Mouse (Mus musculus): ENCODE measurements around the gene Gna15.

Gene Gna15

DNA sequence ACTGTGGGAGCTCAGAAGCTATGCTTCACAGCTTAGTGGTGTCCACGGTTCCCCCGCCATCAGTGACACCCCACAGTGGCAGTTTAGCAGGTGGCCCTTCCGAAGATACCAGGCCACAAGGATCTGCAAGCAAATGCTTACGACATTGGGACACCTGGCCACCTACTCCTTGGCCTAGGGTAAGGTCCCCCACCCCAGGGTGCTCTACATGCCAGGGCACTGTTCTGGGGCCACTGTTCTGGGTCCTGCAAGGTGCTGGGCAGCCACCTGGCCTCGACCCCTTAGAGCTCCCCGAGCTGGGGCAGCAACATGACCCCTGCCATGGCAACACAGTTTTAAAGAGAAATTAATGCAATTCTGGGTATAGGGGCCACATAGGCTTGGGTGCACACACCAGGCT, 28.9 kb downstream of the Gna15 start:
- DNase-seq (ENCODE audit: low read depth): no peak

DNA sequence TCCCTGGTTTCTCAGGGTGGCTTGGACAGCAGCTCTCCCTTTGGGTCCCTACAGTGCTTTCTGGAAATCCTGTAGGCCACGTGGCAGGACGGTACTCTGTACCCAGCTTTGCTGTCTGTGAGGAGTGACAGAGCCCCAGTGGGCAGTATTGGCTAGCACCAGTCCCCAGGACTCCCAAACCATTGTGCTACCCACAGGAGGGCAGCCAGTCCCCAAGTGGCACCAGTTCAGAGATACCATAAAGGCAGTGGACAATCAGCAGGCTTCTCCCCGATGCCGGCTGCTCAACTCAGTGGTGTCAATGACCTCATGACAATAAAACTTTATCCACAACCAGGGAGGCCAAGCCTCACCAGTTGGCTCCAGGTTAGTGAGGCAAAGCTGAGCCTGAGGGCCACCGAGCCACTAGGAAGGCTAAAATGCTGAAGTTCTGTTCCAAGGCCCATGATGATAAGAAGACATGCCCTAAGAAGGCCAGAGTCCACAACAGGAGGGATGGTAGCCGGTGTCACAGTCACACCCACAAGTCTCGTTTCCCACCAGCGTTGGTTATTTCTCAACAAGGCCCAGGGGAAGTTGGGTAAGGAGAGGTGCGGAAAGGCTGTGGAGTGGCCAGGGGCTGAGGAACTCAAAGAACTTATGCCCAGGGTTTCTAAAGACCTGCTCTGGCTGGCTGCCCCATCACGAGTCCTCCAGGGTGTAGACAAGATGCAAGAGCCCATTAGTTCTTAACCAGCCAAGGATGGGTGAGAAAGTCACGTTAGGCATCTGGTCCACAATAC, 29.6 kb downstream of the Gna15 start:
- no peak for DNase-seq (ENCODE audit: low read depth)

- DNase-seq (ENCODE audit: low read depth): no peak
These were observed 30.3 kb downstream of the Gna15 start for GRCm38 (mm10) chr10:81493601-81494220.

GRCm38 (mm10) chr10:81492606-81493240, 31.3 kb downstream of the Gna15 start:
- DNase-seq (ENCODE audit: low read depth): no peak

DNA sequence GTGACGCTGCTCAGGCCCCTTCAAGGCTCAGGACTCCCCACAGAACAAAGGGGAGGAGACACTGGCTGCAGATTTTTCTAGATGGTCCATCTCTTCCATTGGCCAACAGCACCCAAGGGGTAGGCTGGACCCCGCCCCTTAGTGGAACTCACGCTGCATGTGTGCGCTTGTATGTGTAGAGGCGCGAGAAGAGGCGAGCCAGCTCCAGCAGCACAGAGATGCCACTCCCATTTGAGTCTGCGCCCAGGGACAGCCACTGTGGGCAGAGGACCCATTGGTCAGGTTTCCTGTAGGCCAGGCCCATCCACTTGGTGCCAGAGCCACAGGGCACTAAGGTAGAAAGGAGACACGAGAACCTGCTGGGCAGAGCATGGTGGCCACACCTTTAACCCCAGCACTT, 33.0 kb downstream of the Gna15 start:
- no peak for DNase-seq (ENCODE audit: low read depth)

DNA sequence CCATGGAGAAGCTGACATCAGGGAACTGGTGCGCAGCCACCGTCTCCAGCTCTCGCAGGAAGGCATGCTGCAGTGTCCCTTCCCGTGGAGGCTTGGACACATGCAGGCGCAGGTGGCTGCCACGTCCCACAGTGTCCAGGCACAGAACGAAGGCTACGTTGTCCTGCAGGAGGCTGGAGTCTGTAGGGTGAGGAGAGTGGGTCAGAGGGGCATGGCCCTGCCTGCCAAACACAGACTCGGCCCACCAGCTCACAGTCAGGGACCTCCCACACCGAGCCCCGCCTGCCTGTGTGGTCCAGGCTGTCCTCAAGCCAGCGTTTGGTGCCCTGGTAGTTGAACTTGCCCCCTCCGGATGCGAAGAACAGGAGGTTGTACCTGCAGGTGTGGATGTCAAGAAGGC, 34.1 kb downstream of the Gna15 start:
- DNase-seq (ENCODE audit: low read depth): no peak

DNA sequence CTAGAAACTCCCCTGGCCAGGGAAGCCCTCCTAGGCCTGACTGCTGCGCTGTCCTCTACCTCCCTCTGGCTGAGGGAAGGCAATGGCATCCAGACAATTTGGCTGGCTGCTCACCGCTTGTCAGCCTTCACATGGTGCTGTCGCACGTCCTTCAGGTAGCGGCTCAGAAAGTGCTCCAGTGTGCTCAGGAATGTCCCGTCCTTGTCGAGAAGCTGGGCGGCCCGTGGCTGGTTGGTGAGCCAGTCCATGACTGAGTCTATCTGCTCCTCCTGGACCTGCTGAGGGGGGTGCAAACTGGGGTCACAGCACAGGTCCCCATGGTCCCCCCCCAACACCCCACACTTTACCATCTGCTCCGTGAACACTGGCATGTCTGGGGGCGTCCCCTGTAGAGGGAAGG, 35.9 kb downstream of the Gna15 start:
- no peak for DNase-seq (ENCODE audit: low read depth)

- no peak for DNase-seq (ENCODE audit: low read depth)
These were observed 37.5 kb downstream of the Gna15 start for GRCm38 (mm10) chr10:81486496-81486895.

- no peak for DNase-seq (ENCODE audit: low read depth)
These were observed 38.5 kb downstream of the Gna15 start for GRCm38 (mm10) chr10:81485479-81486018.

- DNase-seq (ENCODE audit: low read depth): no peak
These were observed 39.0 kb downstream of the Gna15 start for GRCm38 (mm10) chr10:81485060-81485449.

- no peak for DNase-seq (ENCODE audit: low read depth)
These were observed 39.5 kb downstream of the Gna15 start for GRCm38 (mm10) chr10:81484441-81485059.

DNA sequence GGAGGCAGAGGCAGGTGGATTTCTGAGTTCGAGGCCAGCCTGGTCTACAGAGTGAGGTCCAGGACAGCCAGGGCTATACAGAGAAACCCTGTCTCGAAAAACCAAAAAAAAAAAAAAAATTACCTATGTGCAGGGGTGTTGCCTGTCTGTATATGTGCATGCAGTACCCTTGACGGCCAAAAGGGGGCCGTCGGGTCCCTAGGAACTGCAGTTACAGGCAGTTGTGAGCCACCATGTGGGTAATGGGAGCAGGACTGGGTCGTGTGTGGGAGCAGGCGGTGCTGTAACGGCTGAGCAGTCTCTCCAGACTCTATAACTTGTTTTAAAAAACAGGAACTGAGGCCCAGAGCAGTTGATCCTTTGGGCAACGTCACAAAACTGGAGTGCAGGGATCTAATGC, 40.0 kb downstream of the Gna15 start:
- no peak for DNase-seq (ENCODE audit: low read depth)

DNA sequence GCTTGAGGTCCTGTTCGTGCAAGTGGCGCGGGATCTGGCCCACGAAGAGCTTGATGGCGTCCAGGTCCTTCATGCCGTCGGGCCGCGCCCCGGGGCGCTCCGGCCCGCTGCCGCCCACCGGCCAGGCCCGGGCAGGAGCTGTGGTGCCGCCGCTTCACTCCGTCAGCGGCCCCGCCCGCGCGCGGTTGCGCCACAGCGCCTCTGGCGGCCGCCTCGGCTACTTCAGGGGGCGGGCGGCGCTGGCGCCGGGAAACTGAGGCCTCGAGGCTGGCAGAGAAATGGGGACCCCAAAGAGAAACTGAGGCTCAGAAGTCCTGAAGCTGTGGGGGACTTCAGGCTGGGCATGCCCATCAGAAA, 41.5 kb downstream of the Gna15 start, which contains the start of gene Celf5:
Gene Celf5, minus strand, starts transcription at position 177 of the 357 bp plus-strand sequence.
- DNase-seq (ENCODE audit: low read depth): no peak

DNA sequence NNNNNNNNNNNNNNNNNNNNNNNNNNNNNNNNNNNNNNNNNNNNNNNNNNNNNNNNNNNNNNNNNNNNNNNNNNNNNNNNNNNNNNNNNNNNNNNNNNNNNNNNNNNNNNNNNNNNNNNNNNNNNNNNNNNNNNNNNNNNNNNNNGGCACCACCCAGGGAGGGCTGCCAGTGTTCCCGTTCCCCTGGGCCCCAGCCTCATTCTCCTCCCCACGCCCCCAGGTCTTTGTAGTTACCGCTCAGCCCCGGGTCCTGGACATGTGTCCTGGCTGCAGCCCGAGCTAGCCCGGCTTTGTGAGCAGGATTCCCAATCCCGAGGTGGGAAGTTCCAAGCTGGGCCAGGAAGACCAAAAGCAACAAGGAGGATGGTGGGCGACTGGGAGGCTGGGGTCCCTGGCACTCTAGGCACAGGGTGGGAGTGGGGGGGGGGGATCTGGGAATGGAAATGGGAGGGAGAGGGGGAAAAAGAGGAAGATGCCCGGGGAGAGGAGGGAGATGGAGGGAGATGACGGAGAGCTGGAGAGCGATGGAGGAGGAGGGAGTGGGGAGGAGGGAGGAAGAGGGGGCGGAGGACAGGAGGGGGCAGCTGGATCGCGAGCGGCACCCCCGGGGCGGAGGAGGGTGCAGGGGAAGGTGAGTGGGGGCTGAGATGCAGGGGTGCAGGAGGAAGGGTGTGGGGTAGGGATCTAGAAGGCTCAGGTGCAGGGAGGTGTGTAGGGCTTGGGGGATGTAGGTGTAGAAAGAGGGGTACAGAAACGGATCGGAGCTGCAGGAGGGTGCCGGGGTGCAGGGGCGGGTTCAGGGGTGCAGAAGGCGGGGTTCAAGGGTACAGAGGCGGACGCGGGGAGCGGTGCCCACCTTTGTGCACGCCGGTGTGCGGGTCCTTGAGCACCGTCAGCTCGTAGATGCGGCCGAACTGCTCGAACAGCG, 42.2 kb downstream of the Gna15 start:
- DNase-seq (ENCODE audit: low read depth): no peak

DNA sequence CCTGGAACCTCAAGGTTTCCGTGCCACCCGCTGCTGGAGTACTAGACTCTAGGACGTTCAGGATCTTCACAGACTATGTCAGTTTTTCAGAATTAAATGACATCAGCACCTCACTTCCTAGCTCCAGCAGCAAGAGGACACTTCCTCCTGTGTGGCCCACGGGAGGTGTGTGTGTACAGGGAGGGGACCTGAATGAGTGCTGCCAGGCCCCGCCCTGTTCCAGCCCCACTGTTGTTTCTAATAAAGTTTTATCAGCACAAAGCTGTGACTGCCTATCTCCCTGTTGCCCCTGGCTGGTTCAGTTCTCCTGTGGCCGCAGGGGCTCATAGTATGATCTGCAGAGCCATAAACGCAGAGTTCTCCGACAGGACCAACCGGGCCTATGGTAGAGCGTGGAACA, 49.6 kb downstream of the Gna15 start:
- no peak for DNase-seq (ENCODE audit: low read depth)

GRCm38 (mm10) chr10:81473003-81473451, 51.0 kb downstream of the Gna15 start:
- DNase-seq (ENCODE audit: low read depth): no peak

GRCm38 (mm10) chr10:81472403-81473002, 51.5 kb downstream of the Gna15 start:
- DNase-seq (ENCODE audit: low read depth): no peak

DNA sequence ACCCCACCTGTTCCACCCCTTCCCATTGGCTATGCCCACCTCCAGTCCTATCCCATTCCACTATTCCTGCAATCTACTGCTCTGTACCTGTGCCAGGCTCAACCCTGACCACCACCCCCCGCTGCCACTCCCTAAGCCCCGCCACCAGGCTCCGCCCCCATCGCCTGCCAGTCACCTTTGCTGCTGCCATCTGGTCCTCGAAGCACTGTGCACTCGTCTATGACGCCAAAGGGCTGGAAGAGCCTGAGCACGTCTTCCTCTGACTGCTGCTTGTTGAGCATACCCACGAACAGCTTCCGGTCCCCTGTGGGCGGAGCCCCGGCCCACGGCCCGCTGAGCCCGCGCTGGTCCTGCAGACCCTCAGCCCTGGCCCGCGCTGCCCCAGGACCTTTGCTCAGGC, 53.6 kb downstream of the Gna15 start:
- no peak for DNase-seq (ENCODE audit: low read depth)

DNA sequence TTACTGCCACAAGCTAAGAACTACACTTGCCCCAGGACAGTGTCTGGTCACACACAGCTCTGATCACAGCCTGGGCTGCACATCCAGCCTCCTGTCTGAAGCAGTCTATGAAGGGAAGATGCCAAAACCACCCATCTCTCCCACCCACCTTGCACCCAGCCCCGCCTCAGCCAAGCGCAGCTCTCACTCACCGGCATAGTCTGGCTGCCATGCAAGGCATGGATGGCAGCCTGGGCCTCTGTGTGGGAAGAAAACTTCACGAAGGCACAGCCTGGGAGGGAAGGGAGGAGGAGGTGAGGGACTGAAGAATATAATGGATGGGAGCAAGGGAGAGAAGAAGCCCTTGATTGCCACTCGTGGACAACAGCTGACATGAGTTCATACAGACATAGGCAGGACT, 54.8 kb downstream of the Gna15 start:
- DNase-seq (ENCODE audit: low read depth): no peak

- no peak for DNase-seq (ENCODE audit: low read depth)
These were observed 56.3 kb downstream of the Gna15 start for GRCm38 (mm10) chr10:81467670-81468235.

GRCm38 (mm10) chr10:81466881-81467280, 57.1 kb downstream of the Gna15 start:
- DNase-seq (ENCODE audit: low read depth): no peak
